Mouse (Mus musculus): ENCODE measurements around the gene Notch2.
"Not testable (repeated sequence)": the region's sequence is repeated elsewhere in the genome, so short reads cannot be mapped to it uniquely, and the experiment has no call there.

Notch2 gene

DNA sequence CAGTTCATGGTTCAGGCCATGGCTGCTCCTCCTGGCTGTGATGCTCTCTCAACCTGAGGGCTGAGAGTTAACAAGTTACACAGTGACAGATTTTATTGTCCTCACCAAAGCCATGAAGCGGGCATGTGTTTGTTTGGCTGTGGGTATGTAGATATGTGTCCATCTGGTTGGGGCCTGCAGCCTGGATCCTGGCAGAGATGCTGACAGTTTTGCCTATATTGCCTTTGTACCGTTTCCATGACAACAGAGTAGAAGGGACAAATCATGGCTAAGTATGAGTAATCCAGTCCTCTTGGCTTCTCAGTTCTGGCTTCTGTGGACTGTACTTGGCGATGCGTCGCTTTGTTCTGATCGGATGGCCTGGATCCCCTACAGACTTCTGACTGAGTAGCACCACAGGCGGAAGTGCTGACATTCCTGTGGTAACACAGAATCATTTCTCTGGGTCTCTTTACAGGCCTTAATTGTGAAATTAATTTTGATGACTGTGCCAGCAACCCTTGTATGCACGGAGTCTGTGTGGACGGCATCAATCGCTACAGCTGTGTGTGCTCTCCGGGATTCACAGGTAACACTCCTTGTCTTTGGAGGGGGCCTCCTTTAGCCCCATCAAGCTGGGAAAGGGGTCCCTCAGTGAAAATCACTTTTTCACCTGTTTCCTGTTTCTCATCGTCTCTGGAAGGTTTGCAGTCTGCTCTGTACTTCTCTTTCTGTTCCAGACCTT lies 93.4 kb downstream of the Notch2 start:
- DNase-seq: no peak

DNA sequence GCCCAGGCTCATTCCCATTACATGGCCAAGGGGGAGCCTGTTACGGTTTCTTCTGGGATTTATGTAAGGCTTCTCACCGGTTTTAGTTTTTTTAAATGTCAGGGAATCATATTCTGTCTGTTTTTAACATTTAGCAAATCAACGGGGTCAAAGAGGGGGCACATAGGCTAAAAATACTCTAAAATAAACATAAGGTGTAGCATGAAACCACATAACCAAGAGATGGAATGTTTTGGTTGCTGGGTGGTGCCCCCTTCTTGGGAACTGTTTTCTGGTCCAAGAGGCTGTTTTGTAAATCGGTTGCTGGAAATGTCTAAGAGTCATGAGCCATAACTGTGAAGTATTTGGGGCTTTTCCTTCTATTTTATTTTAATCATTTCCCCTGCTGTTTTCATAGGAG lies 95.1 kb downstream of the Notch2 start:
- DNase-seq: no peak

DNA sequence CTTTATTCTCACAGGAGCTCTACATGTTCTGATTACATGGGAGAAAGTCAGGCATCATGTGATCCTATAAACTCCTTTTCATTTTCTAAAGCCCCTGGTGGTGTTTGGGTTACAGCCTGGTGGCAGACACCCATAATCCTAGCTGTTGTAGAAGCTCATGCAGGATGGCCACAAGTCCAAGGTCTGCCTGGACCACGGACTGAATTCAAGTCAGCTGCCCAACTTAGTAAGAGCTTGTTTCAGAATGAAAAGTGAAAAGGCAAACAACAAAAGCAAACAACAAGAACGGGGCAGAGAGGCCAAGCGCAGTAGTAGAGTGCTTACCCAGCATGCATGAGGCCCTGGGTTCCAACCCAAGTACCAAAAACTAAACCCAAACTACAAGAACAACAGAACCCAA lies 95.5 kb downstream of the Notch2 start:
- DNase-seq: no peak

DNA sequence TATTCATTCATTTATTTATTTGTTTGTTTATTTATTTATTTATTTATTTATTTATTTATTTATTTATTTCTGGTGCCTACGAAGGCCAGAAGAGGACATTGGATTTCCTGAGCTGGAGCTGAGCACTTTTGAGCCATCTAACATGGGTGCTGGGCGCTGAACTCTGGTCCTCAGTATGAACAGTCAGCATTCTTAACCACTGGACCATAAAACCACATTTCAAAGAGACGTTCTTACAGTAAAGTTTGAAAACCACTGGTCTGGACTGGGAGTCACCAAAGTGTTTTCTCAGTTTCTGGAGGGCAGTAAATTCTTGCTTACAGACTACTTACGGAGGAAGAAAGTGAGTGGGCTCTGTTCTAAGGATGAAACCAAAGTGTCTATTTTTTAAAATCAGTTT lies 97.3 kb downstream of the Notch2 start:
- no peak for DNase-seq

DNA sequence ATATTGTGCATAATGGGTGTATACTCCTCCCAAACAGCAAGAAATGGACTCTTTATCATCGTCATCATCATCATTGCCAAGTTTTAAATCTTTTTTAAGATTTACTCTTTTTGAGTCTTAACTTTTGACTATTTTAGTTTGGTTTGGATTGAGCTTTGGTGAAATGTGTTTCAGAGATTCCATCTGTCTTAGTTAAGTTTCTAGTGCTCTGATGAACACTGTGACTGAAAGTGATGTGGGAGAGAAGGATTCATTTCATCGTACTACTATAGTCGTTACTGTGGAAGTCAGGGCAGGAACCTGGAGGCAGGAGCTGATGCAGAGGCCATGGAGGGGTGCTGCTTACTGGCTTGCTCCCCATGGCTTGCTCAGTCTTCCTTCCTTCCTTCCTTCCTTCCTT lies 104.9 kb downstream of the Notch2 start:
- DNase-seq: no peak

DNA sequence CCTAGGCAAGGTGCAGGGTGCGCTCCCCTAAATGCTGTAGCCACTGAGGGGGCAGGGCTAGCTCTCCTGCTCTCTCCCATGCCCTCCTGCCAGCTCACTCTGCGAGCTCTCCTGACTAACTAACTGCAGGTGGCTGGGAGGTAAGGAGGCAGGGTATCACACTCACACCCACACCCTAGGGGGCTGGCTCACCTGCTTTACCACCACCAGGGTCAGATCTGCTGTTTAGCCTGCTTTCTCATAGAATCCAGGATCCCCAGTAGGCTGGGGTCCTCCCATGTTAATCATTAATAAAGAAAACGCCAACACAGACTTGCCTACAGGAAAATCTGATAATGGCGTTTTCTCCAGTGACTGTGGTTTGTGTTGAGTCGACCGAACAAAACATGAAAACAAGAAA lies 106.0 kb downstream of the Notch2 start:
- DNase-seq: no peak

DNA sequence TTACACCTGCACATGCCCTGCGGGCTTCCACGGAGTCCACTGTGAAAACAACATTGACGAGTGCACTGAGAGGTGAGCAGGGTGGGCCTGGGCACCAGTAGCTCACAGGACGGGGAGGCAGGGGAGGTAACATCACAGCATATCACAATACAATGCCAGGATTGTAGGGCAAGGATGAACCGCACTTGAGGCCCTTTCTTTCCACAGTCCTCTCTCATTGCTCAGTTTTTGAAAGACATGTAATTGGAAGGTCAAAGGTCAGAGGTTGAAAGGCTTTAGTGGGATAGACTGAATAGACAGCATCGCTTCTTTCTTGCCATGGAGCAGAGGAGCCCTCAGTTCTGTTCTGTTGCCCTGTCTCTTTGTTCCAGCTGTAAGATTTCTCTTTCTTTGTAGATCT lies 107.6 kb downstream of the Notch2 start:
- no peak for DNase-seq

DNA sequence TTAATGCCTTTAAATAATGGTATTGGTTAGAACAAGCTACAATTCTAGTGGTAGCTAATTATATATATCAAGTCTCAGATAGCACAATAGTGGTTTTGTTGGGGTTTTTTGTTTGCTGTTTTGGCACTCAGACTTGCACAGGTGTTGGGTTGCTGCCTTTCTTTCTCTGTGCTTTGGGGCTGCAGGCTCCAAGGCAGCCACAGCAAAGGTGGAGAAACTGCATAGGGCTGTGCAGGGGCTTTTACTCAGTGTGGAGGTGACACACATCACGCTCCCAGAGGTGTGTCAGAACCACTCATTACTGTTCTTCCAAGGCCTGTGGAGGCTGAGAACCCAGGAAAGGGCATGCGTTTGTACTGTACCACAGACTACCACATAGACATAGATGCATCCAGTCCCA lies 114.4 kb downstream of the Notch2 start:
- no peak for DNase-seq

DNA sequence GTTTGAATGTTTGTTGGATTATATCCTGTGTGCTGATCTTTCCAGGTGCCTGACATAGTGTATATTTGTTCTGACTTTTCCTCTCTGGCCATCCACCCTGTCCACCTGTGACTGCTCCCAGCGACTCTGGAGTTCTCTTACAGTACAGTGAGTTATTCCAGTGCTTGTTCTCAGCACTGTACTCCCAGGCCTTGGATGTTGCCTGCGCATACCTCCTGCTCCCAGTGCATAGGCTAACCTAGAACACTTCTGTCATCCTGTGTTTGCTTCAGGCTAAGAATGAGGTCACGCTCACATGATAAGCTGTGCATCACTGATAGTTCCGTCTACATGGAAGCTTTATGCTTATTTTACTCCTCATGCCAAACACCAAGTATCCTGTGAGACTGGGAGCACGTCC lies 115.4 kb downstream of the Notch2 start:
- no peak for DNase-seq

DNA sequence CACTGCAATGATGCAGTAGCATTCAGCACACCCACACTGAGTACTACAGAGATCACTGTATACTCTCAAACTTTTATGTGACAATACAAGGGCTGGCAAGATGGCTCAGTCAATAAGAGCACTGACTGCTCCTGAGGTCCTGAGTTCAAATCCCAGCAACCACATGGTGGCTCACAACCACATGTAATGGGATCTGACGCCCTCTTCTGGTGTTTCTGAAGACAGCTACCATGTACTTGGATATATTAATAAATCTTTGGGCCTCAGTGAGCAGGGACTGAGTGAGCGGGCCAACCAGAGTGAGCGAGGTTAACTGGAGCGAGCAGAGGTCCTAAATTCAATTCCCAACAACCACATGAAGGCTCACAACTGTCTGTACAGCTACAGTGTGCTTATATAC lies 118.8 kb downstream of the Notch2 start:
- not testable (repeated sequence) for DNase-seq

DNA sequence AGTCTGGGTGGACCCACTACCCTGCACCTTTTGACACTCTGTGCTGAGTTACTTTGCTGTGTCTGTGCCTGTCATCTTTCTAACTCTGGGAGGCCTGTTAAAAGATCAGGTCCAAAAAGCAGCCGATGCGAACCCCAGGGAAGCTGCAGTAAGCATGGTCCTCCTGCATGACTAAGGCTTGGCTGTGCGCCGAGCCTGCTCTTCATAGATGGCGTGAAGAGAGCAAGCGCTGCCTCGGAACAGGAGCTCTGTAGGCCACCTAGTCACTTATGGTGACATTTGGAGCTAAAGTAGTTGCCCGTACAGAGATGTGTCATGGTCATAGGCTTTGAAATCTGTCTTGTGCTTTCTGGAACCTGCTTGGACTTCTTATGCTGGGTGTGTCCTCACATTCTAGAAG lies 119.3 kb downstream of the Notch2 start:
- no peak for DNase-seq

DNA sequence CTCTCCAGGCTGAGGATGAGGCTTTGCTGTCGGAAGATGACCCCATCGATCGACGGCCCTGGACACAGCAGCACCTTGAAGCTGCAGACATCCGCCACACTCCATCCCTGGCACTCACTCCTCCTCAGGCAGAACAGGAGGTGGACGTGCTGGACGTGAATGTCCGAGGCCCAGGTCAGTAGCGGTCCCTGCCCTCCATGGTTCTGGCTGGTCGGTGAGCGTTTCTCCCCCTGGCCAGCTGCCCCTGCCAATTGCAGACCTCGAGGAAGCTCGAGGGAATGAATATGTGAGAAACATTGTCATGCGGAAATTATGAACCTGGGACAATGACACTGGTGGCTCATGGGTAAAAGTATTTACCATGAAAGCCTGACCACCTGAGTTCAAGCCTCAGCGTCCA lies 128.1 kb downstream of the Notch2 start:
- no peak for DNase-seq

DNA sequence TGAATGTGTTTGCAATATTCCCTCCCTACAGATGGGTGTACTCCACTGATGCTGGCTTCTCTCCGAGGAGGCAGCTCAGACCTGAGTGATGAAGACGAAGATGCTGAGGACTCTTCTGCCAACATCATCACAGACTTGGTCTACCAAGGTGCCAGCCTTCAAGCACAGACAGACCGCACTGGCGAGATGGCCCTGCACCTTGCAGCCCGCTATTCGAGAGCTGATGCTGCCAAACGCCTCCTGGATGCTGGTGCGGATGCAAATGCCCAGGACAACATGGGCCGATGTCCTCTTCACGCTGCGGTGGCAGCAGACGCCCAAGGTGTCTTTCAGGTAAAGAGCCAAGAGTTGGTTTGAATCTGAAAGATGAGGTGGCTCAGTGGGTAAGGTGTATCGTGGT lies 129.5 kb downstream of the Notch2 start:
- DNase-seq: no peak

DNA sequence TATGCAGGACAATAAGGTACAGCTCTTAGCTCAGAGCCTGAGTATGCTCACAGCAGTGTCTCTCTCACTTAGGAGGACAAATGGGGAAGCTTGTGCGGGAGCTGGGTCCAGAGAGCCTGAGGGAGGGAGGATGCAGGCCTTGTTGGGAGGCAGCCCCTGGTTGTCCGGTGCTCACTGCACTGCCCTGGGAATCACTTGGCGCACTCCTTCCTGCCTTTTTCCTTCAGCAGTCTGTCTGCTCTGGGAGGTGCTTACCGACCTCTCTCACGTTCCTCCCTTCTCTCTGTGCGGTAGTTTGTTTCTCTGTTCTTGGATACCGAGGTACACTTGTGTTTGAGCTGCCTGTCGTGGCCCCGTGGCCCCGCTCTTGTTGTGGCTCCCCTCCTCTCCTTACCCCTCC lies 131.9 kb downstream of the Notch2 start:
- no peak for DNase-seq

DNA sequence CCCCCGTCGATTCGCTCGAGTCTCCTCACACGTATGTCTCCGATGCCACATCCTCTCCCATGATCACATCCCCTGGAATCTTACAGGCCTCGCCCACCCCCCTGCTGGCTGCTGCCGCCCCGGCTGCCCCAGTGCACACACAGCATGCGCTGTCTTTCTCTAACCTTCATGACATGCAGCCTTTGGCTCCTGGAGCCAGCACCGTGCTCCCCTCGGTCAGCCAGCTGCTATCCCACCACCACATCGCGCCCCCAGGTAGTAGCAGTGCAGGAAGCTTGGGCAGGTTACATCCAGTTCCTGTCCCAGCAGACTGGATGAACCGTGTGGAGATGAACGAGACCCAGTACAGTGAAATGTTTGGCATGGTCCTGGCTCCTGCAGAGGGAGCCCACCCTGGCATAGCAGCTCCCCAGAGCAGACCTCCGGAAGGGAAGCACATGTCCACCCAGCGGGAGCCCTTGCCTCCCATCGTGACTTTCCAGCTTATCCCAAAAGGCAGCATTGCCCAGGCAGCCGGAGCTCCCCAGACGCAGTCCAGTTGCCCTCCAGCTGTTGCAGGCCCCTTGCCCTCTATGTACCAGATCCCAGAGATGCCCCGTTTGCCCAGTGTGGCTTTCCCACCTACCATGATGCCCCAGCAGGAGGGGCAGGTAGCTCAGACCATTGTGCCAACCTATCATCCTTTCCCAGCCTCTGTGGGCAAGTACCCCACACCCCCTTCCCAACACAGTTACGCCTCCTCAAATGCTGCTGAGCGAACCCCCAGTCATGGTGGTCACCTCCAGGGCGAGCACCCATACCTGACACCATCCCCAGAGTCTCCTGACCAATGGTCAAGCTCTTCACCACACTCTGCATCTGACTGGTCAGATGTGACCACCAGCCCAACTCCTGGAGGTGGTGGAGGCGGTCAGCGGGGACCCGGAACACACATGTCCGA lies 133.4 kb downstream of the Notch2 start:
- DNase-seq: no peak

DNA sequence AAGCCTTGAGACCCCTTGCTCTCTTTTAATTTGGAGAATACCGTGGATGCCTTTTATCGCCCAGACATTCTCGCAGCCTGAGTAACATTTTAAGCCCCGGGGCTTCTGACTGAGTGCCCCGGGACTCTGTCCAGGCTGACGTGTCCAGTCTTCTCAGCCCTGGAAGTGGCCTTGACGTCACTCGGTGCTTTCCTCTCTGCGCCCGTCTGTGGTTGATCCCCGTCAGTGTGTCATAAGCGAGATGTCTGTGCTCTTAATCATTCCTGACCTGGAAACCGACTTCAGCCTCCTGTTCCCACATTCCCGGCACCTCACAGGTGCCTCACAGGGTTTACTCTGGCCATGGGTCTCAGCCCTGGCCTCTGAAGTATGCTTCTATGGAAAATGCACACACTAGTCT lies 134.4 kb downstream of the Notch2 start:
- no peak for DNase-seq

DNA sequence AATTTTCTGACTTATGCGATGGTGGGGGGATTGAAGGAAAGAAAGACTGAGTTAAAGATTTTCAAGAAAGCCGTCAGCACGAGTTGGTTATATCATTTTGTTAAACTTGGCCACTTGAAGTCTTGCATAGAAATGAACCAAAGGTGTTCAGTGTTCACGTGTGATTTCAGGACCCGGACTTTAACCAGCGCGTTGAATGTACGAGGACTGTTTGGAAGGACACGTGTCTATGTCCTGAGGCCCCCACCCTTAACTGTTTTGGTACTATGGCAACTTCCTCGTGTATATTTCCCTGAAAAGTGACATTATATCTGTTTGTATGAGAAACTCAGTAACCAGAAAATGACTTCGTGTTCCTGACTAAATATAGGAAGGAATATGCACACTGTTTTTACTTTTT lies 136.6 kb downstream of the Notch2 start:
- no peak for DNase-seq

DNA sequence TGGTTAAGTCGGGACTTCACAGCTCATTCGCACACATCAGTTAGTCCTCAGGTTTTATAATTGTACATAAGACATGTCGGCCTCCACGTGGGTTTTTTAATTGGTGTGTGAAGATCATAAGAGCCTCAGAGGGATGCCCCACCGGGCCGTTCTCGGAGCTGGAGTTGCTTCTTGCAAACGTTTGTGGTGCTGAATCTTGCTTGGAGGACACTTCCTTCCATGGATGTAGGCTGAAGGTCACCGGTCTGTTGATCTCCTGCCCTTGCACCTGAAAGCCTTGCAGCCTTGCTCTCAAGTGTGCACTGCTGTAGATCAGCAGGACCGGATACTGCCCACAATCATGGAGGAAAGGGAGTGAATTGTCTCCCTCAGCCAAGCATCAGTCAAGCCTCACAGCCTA lies 137.7 kb downstream of the Notch2 start:
- no peak for DNase-seq

DNA sequence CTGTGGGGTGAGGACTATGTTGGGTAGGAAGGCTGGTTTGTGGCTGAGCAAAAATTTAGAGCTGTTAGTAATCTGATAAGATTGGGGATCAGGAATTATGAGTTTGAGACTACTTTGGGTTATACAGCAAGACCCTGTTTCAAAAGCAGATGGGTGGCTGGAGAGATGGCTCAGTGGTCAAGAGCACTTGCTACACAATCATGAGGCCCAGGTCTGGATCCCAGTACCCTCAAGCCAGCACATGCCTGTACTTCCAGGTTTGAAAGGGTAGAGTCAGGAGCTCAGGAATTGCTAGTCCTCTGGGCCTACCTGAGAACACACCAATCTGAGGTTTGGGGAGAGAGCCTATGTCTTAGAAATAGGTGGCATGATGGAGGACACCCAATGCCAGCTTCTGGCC lies 140.1 kb downstream of the Notch2 start:
- no peak for DNase-seq

DNA sequence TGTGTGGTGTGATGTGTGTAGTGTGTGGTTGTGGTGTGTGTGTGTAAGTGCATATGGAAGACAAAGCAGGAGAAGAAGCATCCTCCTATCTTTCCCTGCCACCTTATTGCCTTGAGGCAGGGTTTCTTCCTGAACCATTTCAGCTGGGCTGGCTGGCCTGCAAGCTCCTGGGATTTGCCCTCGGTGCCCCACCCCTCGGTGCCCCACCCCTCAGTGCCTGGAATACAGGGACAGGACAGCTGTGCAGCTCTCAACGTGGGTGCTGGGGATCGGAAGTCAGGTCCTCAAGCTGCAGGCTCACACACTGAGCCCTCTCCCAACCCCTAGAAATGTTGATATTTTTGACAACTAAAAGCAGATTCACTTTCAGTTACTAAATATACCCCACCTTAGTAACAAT lies 142.8 kb downstream of the Notch2 start:
- no peak for DNase-seq

DNA sequence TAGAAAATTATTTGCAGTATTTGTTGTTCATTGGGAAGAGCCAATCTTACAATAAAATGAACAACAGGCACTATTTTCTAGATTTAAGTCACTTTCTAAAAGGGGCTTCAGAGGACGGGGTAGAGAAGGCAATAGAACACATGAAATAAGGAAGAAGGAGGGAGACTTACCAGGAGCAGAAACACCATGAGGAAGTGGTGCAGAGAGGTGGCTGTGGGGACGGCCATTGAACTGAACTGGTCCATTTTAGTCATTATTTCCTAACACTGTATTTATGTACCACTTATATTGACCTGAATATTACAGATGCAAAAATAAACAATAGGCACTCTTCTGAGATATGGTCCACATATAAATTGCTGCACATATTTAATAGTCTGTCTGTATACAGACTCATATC lies 143.7 kb downstream of the Notch2 start:
- no peak for DNase-seq

DNA sequence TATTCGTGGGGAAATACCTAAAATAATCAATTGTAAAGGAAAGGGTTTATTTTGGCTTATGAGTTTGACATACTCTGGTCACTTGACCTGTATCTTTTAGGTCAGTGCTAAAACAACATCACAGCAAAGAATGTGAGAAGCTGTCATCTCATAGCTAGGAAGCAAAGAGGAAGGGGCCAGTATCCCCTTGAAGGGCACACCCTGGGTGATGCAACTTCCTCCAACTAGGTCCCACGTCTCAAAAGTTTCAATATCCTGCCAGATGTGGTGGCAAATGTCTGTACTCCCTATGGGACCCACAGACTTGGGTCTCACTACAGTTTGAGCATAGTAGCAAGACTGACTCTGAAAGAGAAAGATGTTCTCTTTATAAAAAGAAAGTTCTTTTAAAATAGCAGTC lies 144.3 kb downstream of the Notch2 start:
- DNase-seq: no peak

DNA sequence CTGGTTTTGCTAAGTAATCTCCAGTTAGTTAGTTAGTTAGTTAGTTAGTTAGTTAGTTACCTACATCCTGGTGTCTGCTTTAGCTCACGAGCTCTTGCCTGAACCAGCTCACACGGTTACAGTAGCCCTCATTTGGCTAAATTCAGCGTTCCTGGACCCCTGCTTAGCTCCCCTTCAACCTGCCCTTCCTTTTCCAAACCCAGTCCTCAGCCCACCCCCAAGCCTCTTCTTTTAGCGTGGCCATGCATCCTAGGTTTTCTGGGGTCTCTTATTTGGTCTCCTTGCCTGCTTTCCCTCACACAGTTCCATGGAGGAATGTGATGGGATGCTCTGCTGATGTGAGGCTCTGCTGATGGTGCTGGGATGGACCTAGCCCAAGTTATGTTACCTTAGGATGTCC lies 145.3 kb downstream of the Notch2 start:
- no peak for DNase-seq

DNA sequence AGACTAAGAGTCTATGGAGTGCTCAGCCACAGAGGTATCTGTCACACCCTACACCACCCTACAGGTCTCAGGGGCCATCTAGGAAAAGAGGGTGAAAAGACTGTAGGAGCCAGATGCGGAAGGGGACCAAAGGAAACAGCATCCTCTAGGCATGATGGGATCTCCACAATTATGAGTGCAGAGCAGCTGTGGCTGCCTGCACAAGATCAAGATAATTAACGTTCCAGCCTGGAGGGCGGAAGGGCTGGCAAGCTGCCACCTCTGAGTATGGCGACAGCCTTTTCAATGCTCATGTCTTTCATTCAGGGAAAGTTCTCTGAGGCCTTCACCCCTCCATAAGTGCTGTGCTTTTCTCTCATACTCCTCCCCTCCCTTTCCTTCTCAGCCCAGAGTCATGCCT lies 146.0 kb downstream of the Notch2 start:
- DNase-seq: no peak

DNA sequence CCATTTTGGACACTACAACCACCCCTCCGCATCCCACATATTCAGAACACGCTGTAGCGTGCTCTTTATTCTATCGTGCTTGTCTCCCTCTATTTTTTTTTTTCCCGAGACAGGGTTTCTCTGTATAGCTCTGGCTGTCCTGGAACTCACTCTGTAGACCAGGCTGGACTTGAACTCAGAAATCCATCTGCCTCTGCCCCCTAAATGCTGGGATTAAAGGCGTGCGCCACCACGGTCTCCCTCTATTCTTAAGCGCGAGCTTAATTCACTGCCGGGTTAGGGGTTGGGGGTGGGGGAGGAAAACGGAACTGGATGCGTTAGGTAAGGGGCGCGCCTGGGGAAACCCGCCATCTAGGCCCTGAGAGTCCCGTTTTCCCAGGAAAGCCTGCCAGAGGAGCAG lies 147.0 kb downstream of the Notch2 start, which contains the start of gene Adam30:
Gene Adam30 (plus strand): TSS at position 301 of the 400 bp plus-strand sequence.
- no peak for DNase-seq
